Mouse (Mus musculus): ENCODE measurements at regions not wholly inside any gene's neighbourhood (a gene's known extent, or its start where the extent isn't known, plus 50 kb on each side); places are given as distances from the start of the nearest gene placed in this dataset.

DNA sequence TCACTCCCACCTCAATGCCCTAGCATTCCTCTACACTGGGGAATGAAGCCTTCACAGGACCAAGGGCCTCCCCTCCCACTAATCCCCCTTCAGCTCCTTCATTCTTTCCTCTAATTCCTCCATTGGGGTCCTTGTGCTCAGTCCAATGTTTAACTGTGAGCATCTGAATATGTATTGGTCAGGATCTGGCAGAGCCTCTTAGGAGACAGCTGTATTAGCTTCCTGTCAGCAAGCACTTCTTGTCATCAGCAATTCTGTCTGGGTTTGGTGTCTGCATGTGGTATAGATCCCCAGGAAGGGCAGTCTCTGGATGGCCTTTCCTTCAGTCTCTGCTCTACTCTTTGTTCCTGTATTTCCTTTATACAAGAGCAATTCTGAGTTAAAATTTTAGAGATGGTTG, 426.8 kb upstream of the 2610001J05Rik start:
- no peak for DNase-seq

DNA sequence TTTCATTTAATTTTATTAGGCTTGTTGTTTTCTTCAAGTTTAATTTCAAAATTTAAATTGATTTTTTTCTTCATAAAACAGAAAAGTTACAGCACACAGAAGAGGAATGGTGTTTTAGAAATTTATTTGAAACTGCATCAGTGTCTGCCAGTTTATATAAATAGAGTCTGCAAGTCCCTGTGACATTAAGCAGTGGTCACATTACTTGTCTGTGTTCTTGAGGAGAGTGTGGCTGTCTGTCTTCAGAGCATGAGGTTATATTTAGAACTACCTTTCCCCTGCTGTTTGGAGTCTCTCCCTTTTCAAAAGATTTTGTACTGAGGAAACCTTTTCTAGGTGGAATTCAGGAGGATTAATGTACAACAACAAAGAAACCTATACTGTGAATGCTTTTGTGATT, 426.1 kb upstream of the 2610001J05Rik start:
- DNase-seq: no peak

GRCm38 (mm10) chr6:14290843-14291242, 419.5 kb upstream of the 2610001J05Rik start:
- no peak for DNase-seq

- no peak for DNase-seq
Observed at GRCm38 (mm10) chr6:14281476-14281875, 410.2 kb upstream of the 2610001J05Rik start.

DNA sequence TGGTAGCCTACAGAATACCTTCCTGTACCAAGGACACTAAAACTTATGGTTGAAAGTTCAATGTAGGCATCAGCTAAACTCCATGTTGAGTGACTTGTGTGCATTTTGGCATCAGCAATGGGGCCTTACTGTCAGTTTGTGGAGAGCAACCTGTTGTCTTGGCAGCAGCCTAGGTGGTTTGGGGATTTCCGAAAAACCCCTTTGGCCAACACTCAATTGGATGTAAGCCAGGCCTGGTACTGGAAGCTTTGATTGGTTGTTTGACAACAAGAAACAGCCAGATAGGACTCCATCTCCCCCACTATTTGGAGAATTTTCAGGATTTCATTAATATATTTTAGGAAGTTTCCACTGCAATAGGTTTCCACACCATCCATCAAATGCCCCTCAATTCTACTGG, 390.6 kb upstream of the 2610001J05Rik start:
- DNase-seq: no peak

DNA sequence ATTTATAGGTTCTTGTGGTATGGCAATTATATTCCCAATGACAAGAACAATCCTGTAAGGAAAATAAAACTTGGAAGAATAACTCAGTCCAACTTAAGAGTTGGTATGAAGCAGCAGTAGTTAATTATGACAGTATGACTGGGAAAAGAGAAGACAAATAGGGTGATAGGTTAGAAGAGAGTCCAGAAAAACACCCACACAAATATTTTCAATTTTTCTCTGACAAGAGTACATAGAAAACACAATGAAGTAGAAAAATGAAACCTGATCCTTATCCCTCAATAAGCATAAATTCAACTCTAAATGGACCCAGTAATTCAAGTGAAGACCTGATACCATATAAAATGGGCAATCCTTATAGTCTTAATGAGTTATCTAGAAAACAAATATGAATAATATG, 369.0 kb upstream of the 2610001J05Rik start:
- no peak for DNase-seq

DNA sequence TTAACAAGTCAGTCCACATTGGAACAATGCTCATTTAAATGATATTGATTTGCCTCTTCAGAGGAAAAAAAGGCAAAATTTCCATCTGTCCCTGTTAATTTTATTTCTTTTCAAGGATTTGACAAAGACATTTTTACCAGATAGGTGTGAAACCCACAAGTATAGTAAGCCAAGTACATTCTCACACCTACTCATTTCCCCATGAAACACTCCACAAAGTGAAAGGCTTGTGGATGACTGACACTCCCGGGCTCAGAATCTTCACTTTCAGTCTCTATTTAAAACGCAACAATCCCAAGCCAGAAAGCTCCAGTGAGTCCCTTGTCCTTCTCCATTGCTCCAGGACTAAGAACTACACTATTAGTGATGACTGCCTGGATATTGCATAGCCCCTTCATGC, 367.8 kb upstream of the 2610001J05Rik start:
- no peak for DNase-seq

GRCm38 (mm10) chr6:14230823-14231222, 359.5 kb upstream of the 2610001J05Rik start:
- no peak for DNase-seq

DNA sequence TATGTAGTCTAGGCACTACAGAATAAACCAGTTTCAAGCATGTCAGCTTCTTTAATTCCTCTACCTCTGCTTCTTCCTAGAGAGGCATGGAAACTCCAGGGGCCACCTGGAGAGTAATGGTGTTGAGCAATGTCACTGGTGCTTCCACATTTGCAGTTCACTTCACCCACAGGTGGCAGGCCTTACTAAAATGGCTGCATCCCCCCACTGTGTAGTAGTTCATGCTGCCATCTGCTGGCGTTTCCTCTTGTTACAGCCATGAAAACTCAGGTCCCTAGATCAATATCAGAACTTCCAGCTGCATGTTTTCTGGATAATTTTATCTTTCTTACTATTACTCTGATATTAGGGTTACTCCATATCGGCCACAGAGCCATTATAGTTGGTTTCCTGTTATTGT, 336.2 kb upstream of the 2610001J05Rik start:
- DNase-seq: peak; percentile 38

DNA sequence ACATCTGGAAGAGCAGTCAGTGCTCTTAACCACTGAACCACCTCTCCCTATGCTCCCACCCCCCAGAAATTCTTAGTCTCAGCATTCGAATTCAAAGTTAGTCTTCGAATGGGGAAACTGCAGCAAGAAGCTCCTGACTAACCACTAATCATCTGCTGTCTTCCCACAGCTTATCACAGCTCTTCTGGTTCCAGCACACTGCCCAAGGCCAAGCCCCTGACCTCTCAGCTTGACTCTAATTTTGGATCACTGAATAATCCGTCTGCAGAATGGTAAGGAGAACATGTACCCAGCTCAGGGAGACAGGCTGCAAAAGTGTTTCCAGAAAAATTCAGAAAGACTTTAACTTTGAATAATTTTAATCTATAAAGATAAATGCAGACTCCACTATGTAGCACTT, 325.8 kb upstream of the 2610001J05Rik start:
- DNase-seq: no peak

DNA sequence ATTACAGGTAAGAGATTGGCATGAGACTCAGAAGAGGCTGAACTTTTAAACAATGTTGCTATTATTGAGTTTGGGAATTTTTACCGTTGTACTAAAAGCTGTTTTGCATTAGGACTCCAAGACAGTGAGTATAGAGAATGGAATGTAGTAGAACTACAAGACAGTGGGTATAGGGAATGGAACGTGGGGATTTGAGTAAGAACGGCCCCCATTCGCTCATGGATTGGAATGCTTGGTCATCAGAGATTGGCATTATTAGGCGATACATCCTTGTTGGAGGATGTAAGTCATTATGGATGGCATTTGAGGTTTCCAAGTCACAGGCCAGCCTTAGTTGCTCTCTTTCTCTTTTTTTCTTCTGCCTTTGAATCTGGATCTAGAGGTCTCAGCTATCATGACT, 324.0 kb upstream of the 2610001J05Rik start:
- no peak for DNase-seq

DNA sequence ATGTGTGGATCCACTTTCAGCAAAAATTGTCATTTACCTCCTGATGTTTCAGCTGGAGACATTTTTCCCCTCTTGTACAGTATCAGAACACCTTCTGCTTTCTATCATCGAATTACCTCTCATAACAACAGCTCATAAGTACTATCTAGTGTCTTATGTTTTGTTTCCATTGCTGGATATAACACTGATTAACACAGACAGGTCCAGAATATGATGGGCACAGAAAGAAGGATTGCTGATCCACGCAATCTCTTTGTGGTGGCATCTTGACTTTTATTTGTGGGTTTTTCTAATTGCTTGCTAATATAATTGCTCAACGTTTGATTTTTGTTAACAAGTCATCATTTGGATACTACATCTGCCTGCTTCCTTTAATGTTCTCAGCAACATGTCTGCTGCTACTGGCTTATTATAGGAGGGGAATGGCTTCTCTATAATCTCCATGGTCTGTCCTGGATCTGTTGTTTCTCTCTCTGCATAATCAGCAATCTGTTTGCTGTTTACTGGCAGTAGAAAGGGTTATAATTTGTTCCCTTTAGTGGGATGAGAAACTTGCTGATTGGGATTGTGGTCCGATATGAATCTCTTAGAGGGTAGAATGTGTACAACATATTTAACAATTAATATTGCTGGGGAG, 320.2 kb upstream of the 2610001J05Rik start:
- no peak for DNase-seq

DNA sequence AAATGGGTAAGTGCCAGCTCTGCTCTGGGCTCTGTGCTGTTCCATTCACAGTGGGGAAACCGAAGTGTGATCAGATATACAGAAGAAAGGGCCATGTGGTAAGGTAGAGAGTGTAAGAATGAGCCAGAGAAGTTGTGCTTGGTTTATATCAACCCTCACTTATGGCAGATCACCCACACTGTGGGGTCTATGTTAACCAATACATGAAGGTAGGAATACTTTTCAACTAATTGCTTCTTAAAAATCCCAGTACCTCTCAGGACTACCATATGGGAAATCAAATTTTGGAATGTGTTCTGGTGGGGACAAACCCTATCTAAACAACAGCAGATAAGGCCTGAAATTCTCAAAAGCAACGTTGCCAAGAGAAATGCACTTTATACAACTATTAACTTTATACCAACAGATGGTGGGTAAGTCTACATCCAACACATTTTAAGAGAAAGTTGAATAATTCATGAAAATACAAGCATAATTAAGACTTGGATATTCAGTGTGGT, 314.7 kb upstream of the 2610001J05Rik start:
- no peak for DNase-seq

DNA sequence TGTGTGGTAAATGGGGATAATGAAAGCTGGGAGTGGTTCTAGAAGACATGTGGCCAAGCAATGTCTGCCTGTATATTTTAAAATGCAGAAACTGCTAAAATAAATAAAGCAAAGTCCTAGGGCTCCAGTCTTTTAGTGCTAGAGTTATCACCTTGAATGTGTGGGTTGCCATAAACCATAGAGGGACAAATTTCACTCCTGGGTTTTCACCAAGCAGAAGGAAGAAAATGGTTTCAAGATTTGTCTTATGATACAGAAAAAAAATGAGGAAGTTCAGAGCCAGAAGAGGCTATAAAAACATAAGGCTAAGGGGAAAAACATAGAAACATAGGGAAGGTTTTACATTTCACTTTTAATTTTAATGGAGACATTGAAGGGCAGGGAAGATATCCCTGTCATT, 276.1 kb upstream of the 2610001J05Rik start:
- DNase-seq: no peak

DNA sequence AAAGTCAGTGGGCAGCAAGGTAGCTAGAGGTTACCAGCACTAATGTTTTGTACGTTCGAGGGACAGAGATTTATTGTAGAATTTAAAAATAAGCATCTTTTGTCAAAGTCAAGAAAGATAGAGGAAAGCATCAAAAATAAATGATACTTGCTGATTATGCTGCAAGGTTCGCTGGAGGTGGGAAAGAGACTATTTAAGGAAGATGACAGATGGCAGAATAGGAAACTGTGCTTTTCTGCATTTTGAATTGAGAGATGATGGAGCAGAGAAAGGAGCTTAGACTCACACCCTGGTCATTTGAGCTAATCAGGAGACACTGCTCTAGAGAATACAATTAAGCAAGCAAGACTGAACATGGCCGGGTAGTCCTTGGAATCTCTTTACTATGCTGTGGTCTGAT, 275.1 kb upstream of the 2610001J05Rik start:
- no peak for DNase-seq

- no peak for DNase-seq
Observed at GRCm38 (mm10) chr6:14142107-14142751, 270.9 kb upstream of the 2610001J05Rik start.

DNA sequence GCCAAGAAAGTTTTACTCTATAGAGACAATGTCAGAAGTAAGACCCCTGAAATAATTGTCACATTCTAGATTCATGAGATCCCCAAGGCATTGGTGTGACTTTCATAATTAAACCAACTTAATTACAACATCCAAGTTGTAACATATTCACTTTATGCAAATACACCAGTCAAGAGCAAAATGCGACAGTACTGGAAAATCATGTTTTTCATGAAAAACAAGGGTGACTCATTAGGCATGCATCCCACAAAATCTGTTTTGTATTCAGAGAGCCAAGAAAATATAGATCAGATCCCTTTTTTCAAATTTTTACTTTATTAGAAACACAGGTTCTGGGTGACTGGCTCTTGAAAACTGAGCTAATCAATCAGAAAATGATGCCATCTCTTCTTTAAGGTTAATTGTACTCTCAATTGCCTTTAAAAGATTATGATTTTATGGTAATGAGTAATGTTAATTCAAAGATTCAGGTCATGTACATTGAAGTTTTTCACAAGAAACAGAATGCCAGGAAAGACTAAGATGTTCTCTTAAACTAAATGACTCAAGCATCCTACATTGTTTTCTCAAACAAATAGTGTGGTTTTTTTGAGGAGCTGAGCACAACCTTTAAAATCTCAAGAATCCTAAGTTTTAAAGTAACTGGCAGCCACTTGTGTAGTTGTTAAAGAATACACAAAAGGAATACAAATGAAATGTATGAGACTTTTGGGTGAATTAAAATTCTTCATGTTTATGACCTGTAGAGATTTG, 259.2 kb upstream of the 2610001J05Rik start:
- DNase-seq: no peak

DNA sequence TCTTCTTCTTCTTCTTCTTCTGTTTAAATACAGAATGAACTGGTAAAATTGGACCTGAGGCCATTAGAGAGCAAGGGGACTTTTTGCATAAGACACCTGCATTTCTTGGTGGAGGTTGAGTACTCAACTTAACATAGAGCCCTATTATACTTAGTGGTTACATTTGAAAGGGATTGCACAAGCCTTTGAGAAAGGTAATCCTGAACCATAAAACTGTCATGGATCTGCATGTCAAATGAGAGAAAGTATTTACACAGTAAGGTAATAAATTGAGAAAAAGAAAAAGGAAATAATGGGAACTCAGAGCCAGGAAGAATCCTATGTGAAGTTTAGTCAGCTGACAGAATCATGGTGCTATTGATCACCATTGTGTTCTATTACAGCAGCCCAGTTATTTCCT, 258.1 kb upstream of the 2610001J05Rik start:
- no peak for DNase-seq

DNA sequence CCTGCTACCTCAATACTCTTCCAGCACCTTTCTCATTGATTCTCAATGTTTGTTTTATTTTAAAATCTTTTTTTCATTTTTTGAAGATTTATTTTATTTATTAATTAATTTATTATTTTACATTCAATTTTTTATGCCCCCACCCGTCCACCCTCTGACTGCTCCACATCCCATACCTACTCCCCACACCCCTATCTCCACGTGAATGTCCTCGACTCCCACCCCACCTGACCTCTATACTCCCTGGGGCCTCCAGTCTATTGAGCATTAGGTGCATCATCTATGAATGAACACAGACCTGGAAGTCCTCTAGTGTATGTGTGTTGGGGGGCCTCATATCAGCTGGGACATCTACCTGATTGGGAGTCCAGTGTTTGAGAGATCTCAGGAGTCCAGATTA, 251.0 kb upstream of the 2610001J05Rik start:
- DNase-seq: no peak

GRCm38 (mm10) chr6:14121479-14121878, 250.2 kb upstream of the 2610001J05Rik start:
- no peak for DNase-seq

DNA sequence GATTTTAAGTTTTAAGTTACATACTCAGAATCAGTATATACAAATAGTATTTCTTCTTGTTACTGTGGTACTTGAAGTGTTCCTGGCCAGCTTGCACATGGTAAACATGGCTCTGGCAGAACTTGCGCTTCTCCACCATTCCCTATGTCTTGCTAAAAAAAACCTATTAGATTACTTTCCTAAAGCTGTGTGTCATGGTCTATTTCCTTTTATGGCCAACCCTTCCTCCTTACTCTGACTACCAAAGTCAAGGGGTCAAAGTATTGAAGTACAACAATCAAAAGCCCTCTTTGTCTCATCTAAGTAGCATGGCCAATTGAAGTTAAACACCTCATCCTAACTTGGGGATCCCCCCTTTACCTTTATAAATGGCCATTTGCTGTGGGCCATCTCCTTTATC, 223.6 kb upstream of the 2610001J05Rik start:
- no peak for DNase-seq

GRCm38 (mm10) chr6:14081884-14082283, 210.6 kb upstream of the 2610001J05Rik start:
- DNase-seq: no peak

DNA sequence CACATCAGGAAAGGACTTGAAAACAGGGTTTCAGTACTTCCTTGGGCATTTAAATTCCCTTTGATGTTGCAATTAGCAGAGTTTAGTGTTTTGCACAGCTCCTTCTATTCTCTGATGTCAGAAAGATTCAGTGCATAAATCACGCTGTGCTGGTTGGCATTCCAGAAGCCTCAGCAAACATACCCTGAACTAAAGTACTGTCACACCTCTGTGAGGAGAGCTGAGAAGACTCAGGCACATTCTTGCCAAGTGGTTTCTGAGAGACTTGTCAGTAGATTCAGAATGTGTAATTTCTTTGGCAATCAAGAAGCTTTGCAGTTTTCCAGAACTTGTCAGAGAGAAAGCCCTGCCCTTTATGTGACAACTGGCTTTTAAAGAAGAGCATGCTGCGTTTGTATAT, 192.4 kb upstream of the 2610001J05Rik start:
- DNase-seq: no peak

GRCm38 (mm10) chr6:14046560-14046959, 175.2 kb upstream of the 2610001J05Rik start:
- DNase-seq: no peak

All from right cerebral cortex, postnatal 14 days (tissue).